Mouse (Mus musculus) heart, postnatal 10 days (tissue): ENCODE results near the gene Schip1. TPM values are rescaled to one million over a fixed set of nuclear protein-coding genes. Genes with fewer than 3 reads are reported as not detected.

Source experiments
- total RNA-seq, 2 experiments: library from RNA; stranded (reverse); gene quantifications; 2 replicates each; pipeline ENCODE4 v1.2.3; 2021

The Schip1 gene
- total RNA-seq, 2 experiments from 2014 or later: 170 to 173 TPM

Other genes with a start within 250 kb of the Schip1 start
- gene Iqcj, start 172.6 kb upstream of the Schip1 start, total RNA-seq: not detected
- not detected for gene Iqschfp, start 172.6 kb upstream of the Schip1 start, total RNA-seq